Mouse (Mus musculus) adrenal gland, adult 8-10 months (tissue): ENCODE data around the gene Krtap3-3. TPM values are rescaled to one million over a fixed set of nuclear protein-coding genes. Genes with fewer than 3 reads are reported as not detected.

Experiments used
- total RNA-seq, 4 experiments: library from RNA; stranded (reverse); gene quantifications; 2 replicates each; pipeline ENCODE4 v1.2.4; 2022

Gene Krtap3-3
- total RNA-seq, 4 experiments from 2014 or later = not detected

Other genes starting within 250 kb of the Krtap3-3 start
- not detected for gene Krt25, start 227.9 kb downstream of the Krtap3-3 start, total RNA-seq
- not detected for gene Krt26, start 212.9 kb downstream of the Krtap3-3 start, total RNA-seq
- not detected for gene Krt27, start 199.8 kb downstream of the Krtap3-3 start, total RNA-seq
- not detected for gene Krt28, start 176.0 kb downstream of the Krtap3-3 start, total RNA-seq
- gene Krt10, start 161.5 kb downstream of the Krtap3-3 start, total RNA-seq = 1 to 10 TPM; 4.5 to 9.5 (median 8.0) TPM
- not detected for gene Krt12, start 128.6 kb downstream of the Krtap3-3 start, total RNA-seq
- under 1 TPM in 1 of 4 experiments, not detected in 3; 0.13 TPM for gene Krt20, start 112.7 kb downstream of the Krtap3-3 start, total RNA-seq
- under 1 TPM in 1 of 4 experiments, not detected in 3; 0.20 TPM for gene Krt23, start 57.7 kb downstream of the Krtap3-3 start, total RNA-seq
- not detected for gene Krt39, start 29.5 kb downstream of the Krtap3-3 start, total RNA-seq
- gene Krt40, start 7.7 kb downstream of the Krtap3-3 start, total RNA-seq = not detected
- not detected for gene Krtap3-2, start 6.0 kb upstream of the Krtap3-3 start, total RNA-seq
- not detected for gene Gm11939, start 8.6 kb upstream of the Krtap3-3 start, total RNA-seq
- not detected for gene Krtap3-1, start 15.8 kb upstream of the Krtap3-3 start, total RNA-seq
- not detected for gene Krtap1-5, start 30.2 kb upstream of the Krtap3-3 start, total RNA-seq
- not detected for gene Krtap1-4, start 32.8 kb upstream of the Krtap3-3 start, total RNA-seq
- gene Krtap1-3, start 40.5 kb upstream of the Krtap3-3 start, total RNA-seq = not detected
- not detected for gene Krtap9-3, start 47.2 kb upstream of the Krtap3-3 start, total RNA-seq
- not detected for gene Gm11938, start 52.4 kb upstream of the Krtap3-3 start, total RNA-seq
- gene Gm11937, start 59.3 kb upstream of the Krtap3-3 start, total RNA-seq = not detected
- not detected for gene Krtap2-4, start 64.0 kb upstream of the Krtap3-3 start, total RNA-seq
- not detected for gene Gm11562, start 69.6 kb upstream of the Krtap3-3 start, total RNA-seq
- gene Krtap4-1, start 77.4 kb upstream of the Krtap3-3 start, total RNA-seq = not detected
- gene Krtap4-2, start 84.2 kb upstream of the Krtap3-3 start, total RNA-seq = not detected
- gene Krtap4-7, start 93.2 kb upstream of the Krtap3-3 start, total RNA-seq = not detected
- gene Gm11555, start 99.4 kb upstream of the Krtap3-3 start, total RNA-seq = not detected
- gene Gm11563, start 108.1 kb upstream of the Krtap3-3 start, total RNA-seq = not detected
- not detected for gene Krtap4-6, start 115.1 kb upstream of the Krtap3-3 start, total RNA-seq
- gene Gm14190, start 139.9 kb upstream of the Krtap3-3 start, total RNA-seq = not detected
- not detected for gene Gm14180, start 183.4 kb upstream of the Krtap3-3 start, total RNA-seq
- not detected for gene Gm11595, start 222.0 kb upstream of the Krtap3-3 start, total RNA-seq
- not detected for gene Krtap4-8, start 229.8 kb upstream of the Krtap3-3 start, total RNA-seq
- not detected for gene Krtap4-9, start 234.3 kb upstream of the Krtap3-3 start, total RNA-seq
- gene Gm11596, start 242.6 kb upstream of the Krtap3-3 start, total RNA-seq = not detected
- gene Gm11569, start 248.1 kb upstream of the Krtap3-3 start, total RNA-seq = not detected